Mouse (Mus musculus): ENCODE measurements around the gene Gatb. TPM values are rescaled to one million over a fixed set of nuclear protein-coding genes. Genes with fewer than 3 reads are reported as not detected.

Gene Gatb
- polyA plus RNA-seq, 1 experiment from 2014 or later, result 20.6 TPM

DNA sequence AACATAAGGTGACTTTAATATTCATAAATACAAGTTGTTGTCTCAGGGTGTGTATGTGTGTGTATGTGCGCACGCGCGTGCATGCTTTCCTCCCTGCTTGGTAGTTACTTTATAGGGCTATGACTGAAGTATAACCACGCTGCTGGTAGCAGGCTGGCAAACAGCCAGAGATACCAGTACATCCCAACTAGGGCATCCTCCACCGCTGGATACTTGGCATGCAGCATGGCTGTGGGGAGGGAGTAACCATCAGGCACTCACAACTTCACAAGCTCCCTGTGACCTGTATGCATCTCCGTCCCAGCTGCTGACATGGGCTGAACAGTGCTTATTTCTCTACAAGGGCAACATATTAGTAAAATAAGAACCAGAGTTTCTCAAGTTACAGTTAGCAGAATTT lies 85.8 kb downstream of the Gatb start:
- no peak overlapping the region for H3K9ac ChIP-seq (ENCODE audit: low read depth, low read length)
- DNase-seq (ENCODE audit: low spot score) (no peak), ATAC-seq (ENCODE audit: low read depth) (no peak)
- no peaks in the 10 kb centered on the region for H3K27me3 ChIP-seq (replicated peaks; ENCODE audit: control insufficient read depth, insufficient read depth, low read length)
- H3K4me1 ChIP-seq (ENCODE audit: control insufficient read depth, insufficient read depth, low read length), result no peaks in the 10 kb centered on the region; the same call in 1 of the 2 replicates
- H3K27ac ChIP-seq (replicated peaks; ENCODE audit: low read depth, low read length), result no peak overlapping the region
- no peaks in the 10 kb centered on the region for H3K9me3 ChIP-seq (ENCODE audit: control insufficient read depth, low read length)
- no peaks in the 10 kb centered on the region for H3K36me3 ChIP-seq (ENCODE audit: control insufficient read depth, insufficient read depth, low read length)
- H3K4me2 ChIP-seq (ENCODE audit: low read depth, low read length), result no peak overlapping the region
- no peak overlapping the region for H3K4me3 ChIP-seq (ENCODE audit: low read depth, low read length)
- WGBS, result 78% methylated on average over 7 of the region's 7 CpGs

DNA sequence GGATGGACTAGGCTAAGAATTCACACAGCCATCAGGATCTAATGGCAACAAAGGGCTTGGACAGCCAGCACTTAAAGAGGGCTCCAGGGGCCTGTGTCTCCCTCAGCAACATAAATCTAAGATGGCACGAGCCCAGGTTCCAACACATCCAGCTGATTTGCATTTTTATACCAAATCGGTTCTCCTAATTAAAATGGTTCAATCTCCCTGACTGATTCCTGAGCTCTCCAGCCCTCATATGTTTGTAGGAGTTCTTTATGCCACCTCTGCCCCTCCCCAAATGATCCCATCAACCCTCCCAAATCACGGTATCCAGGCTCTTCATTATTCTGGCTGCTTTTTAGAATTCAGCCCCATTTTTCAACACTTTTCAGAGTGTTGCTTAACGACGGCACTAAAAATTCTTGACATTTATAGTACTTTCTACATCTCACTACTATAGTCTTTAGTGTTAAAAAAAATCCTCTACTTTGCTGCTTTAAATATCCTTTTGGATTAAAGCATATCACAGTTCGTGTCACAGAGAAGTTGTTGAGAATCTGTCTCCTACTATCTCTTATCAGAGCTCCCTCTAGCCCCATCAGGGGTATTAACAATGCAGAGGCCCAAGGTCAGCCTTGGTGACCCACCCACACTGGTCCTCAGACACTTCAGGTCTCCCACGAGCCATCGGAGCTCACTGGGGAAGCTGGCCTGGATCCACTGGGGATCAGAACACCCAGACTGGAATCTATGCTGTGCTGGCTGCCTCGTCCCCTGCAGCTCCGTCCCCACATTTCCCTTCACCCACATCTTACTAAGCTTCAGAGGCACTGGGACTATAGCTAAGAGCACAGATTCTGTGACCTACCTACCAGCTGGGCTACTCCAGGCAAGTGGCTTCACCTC lies 88.3 kb downstream of the Gatb start:
- no peaks in the 10 kb centered on the region for H3K9me3 ChIP-seq (ENCODE audit: control insufficient read depth, low read length)
- no peaks in the 10 kb centered on the region for H3K36me3 ChIP-seq (ENCODE audit: control insufficient read depth, insufficient read depth, low read length)
- H3K27me3 ChIP-seq (replicated peaks; ENCODE audit: control insufficient read depth, insufficient read depth, low read length), result no peaks in the 10 kb centered on the region
- DNase-seq (ENCODE audit: low spot score) (no peak), ATAC-seq (ENCODE audit: low read depth) (no peak)
- 83% methylated on average over 10 of the region's 10 CpGs for WGBS
- no peak overlapping the region for H3K9ac ChIP-seq (ENCODE audit: low read depth, low read length)
- H3K4me1 ChIP-seq (ENCODE audit: control insufficient read depth, insufficient read depth, low read length), result no peaks in the 10 kb centered on the region; the same call in 1 of the 2 replicates
- no peak overlapping the region for H3K27ac ChIP-seq (replicated peaks; ENCODE audit: low read depth, low read length)
- no peak overlapping the region for H3K4me2 ChIP-seq (ENCODE audit: low read depth, low read length)
- no peak overlapping the region for H3K4me3 ChIP-seq (ENCODE audit: low read depth, low read length)

DNA sequence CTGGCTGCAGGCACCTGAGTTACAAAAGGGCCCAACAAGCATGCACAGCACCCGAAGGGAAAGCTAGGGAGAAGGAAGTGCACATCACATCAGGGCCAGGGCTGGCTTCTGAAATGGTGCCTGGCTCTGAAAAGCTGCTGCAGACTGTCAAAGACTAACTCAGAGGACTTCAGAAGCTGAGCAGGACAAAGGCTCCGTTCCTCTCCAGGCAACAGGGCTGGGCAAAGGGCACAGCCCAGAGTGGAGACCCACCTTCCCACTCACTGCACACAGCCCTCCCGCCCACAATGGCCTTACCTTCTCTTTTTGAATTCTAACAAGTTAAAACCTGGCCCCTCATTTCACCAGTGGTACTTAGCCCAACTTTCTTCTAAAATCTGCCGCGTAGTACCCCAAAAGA lies 89.9 kb downstream of the Gatb start:
- 82% methylated on average over 5 of the region's 5 CpGs for WGBS
- no peaks in the 10 kb centered on the region; the same call in 1 of the 2 replicates for H3K4me1 ChIP-seq (ENCODE audit: control insufficient read depth, insufficient read depth, low read length)
- H3K4me2 ChIP-seq (ENCODE audit: low read depth, low read length), result no peak overlapping the region
- DNase-seq (ENCODE audit: low spot score) (no peak), ATAC-seq (ENCODE audit: low read depth) (no peak)
- H3K9ac ChIP-seq (ENCODE audit: low read depth, low read length), result no peak overlapping the region
- no peak overlapping the region for H3K4me3 ChIP-seq (ENCODE audit: low read depth, low read length)
- no peaks in the 10 kb centered on the region for H3K36me3 ChIP-seq (ENCODE audit: control insufficient read depth, insufficient read depth, low read length)
- H3K27me3 ChIP-seq (replicated peaks; ENCODE audit: control insufficient read depth, insufficient read depth, low read length), result no peaks in the 10 kb centered on the region
- no peak overlapping the region for H3K27ac ChIP-seq (replicated peaks; ENCODE audit: low read depth, low read length)
- no peaks in the 10 kb centered on the region for H3K9me3 ChIP-seq (ENCODE audit: control insufficient read depth, low read length)

DNA sequence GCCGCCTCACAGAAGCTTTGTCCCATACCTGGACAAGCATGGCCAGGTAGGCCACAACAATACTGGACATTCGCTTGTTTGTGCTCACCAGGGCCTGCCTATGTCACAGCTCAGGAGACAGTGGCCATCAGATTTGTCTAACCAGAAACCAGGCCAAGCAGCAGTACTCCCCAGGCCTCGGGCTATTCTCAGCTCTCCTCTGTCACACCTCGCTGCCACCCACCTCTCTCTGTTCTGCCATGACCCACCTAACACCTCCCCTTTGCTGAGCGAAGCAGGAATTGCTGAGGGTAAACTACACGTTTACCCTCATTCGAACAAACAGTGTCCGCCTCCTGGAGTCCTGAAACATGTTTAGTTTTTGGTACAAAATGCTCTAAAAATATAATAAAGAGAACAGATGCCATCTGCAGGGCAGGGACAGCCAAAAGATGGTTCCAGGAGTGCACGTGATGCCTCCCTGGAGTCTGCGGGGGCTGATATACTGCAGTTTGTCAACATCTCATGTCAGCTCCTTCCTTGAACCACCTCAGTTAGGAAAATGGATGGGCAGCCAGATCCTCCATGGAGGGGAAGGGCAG lies 90.8 kb downstream of the Gatb start:
- 84% methylated on average over 10 of the region's 10 CpGs for WGBS
- Histone ChIP-seq H3K9ac (ENCODE audit: low read depth, low read length) (no peak overlapping the region), H3K36me3 (ENCODE audit: control insufficient read depth, insufficient read depth, low read length) (no peaks in the 10 kb centered on the region), H3K4me3 (ENCODE audit: low read depth, low read length) (no peak overlapping the region), H3K9me3 (ENCODE audit: control insufficient read depth, low read length) (no peaks in the 10 kb centered on the region), H3K4me1 (ENCODE audit: control insufficient read depth, insufficient read depth, low read length) (no peaks in the 10 kb centered on the region; the same call in 1 of the 2 replicates), H3K27ac (replicated peaks; ENCODE audit: low read depth, low read length) (no peak overlapping the region), H3K27me3 (replicated peaks; ENCODE audit: control insufficient read depth, insufficient read depth, low read length) (no peaks in the 10 kb centered on the region), H3K4me2 (ENCODE audit: low read depth, low read length) (no peak overlapping the region)
- no peak for DNase-seq (ENCODE audit: low spot score)
- ATAC-seq (ENCODE audit: low read depth), result no peak

DNA sequence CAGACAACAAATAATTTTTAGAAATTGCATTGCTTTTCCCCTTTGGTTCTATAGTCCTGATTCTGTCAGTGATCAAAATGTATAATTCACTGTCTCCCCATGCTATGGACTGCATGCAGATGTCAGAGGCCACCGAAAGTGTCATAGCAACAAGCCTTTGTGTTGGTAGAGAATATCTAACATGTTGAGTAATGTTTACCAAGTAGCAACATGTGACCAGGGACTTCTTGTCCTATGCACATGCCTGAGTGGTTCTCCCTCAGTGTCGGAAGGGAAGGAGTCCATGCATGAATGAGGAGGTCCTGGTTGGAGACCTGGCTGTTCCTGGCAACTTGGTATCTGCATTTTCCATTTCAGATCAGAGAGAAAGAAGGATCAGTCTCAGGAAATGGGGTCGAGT lies 92.2 kb downstream of the Gatb start:
- ATAC-seq (ENCODE audit: low read depth) (no peak), DNase-seq (ENCODE audit: low spot score) (no peak)
- Histone ChIP-seq H3K4me1 (ENCODE audit: control insufficient read depth, insufficient read depth, low read length) (no peaks in the 10 kb centered on the region), H3K4me2 (ENCODE audit: low read depth, low read length) (no peak overlapping the region), H3K36me3 (ENCODE audit: control insufficient read depth, insufficient read depth, low read length) (no peaks in the 10 kb centered on the region), H3K4me3 (ENCODE audit: low read depth, low read length) (no peak overlapping the region), H3K27ac (replicated peaks; ENCODE audit: low read depth, low read length) (no peak overlapping the region), H3K9me3 (ENCODE audit: control insufficient read depth, low read length) (no peaks in the 10 kb centered on the region), H3K27me3 (replicated peaks; ENCODE audit: control insufficient read depth, insufficient read depth, low read length) (no peaks in the 10 kb centered on the region), H3K9ac (ENCODE audit: low read depth, low read length) (no peak overlapping the region)
- WGBS, result 66% methylated on average over 3 of the region's 3 CpGs

DNA sequence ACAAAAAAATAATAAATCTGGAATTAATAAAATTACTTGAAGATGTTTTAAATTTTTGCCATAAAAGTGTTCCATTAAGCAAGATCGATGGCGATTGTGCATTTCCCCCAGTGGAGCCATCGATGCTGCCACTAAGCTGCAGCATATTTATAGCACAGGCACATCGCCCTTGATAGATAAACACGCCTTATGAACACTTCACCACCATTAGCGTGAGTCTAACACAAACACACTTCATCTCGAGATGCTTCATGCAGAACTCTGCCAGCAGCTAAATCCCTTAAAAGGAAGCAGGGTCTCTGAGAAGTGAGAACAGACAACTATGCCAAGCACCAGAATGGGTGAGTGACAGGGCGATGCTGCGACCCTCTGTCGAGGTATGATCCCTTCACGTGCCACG lies 92.8 kb downstream of the Gatb start:
- no peak overlapping the region for H3K27ac ChIP-seq (replicated peaks; ENCODE audit: low read depth, low read length)
- no peaks in the 10 kb centered on the region for H3K9me3 ChIP-seq (ENCODE audit: control insufficient read depth, low read length)
- no peaks in the 10 kb centered on the region for H3K27me3 ChIP-seq (replicated peaks; ENCODE audit: control insufficient read depth, insufficient read depth, low read length)
- H3K4me3 ChIP-seq (ENCODE audit: low read depth, low read length), result no peak overlapping the region
- no peaks in the 10 kb centered on the region for H3K36me3 ChIP-seq (ENCODE audit: control insufficient read depth, insufficient read depth, low read length)
- ATAC-seq (ENCODE audit: low read depth), result no peak
- WGBS, result 74% methylated on average over 12 of the region's 12 CpGs
- no peaks in the 10 kb centered on the region for H3K4me1 ChIP-seq (ENCODE audit: control insufficient read depth, insufficient read depth, low read length)
- no peak overlapping the region for H3K4me2 ChIP-seq (ENCODE audit: low read depth, low read length)
- DNase-seq (ENCODE audit: low spot score), result no peak
- H3K9ac ChIP-seq (ENCODE audit: low read depth, low read length), result no peak overlapping the region

DNA sequence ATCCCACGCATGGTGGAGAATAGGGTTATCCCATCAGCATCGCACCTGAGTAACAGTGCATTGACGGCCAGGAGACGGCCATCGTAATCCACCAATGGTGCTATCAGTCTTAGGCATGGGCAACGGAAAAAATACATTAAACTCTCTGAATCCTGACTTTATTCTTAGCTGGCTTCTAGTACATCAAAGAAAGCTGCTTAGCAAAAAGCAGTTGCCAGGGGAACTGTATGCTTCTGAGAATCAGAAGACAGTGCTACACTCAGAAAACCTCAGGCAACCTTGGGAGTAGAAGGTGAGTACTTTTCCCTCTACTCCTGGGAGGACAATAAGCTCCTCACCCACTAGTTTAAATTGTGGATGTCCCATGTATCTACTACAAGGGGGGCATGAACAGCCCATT lies 93.8 kb downstream of the Gatb start:
- Histone ChIP-seq H3K4me3 (ENCODE audit: low read depth, low read length) (no peak overlapping the region), H3K27me3 (replicated peaks; ENCODE audit: control insufficient read depth, insufficient read depth, low read length) (no peaks in the 10 kb centered on the region), H3K4me2 (ENCODE audit: low read depth, low read length) (no peak overlapping the region), H3K36me3 (ENCODE audit: control insufficient read depth, insufficient read depth, low read length) (no peaks in the 10 kb centered on the region), H3K9me3 (ENCODE audit: control insufficient read depth, low read length) (no peaks in the 10 kb centered on the region), H3K4me1 (ENCODE audit: control insufficient read depth, insufficient read depth, low read length) (no peaks in the 10 kb centered on the region), H3K9ac (ENCODE audit: low read depth, low read length) (no peak overlapping the region), H3K27ac (replicated peaks; ENCODE audit: low read depth, low read length) (no peak overlapping the region)
- WGBS, result 93% methylated on average over 6 of the region's 6 CpGs
- DNase-seq (ENCODE audit: low spot score), result no peak
- no peak for ATAC-seq (ENCODE audit: low read depth)

DNA sequence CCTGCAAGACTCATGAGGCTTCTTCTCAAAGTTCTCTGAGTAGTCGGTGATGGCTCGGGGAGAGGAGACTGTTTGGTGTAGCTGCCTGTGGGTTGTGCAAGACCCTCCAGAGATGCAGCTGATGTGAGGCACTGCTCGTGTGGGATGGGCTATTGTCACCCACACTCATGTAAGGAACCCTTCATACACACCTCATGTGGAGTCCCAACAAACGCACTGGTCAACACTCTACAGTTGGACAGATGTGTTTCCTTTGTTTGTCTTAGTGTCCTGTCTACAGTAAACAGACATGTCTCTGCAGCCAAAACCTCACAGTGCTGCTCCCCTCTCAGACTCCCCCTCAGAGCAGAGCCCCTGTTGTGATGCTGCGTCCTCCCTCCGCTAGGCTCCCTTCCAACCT lies 95.9 kb downstream of the Gatb start:
- Histone ChIP-seq H3K4me3 (ENCODE audit: low read depth, low read length) (no peak overlapping the region), H3K4me2 (ENCODE audit: low read depth, low read length) (no peak overlapping the region), H3K9me3 (ENCODE audit: control insufficient read depth, low read length) (no peaks in the 10 kb centered on the region), H3K4me1 (ENCODE audit: control insufficient read depth, insufficient read depth, low read length) (no peaks in the 10 kb centered on the region), H3K9ac (ENCODE audit: low read depth, low read length) (no peak overlapping the region), H3K27me3 (replicated peaks; ENCODE audit: control insufficient read depth, insufficient read depth, low read length) (no peaks in the 10 kb centered on the region), H3K36me3 (ENCODE audit: control insufficient read depth, insufficient read depth, low read length) (no peaks in the 10 kb centered on the region), H3K27ac (replicated peaks; ENCODE audit: low read depth, low read length) (no peak overlapping the region)
- no peak for DNase-seq (ENCODE audit: low spot score)
- 87% methylated on average over 6 of the region's 6 CpGs for WGBS
- no peak for ATAC-seq (ENCODE audit: low read depth)

DNA sequence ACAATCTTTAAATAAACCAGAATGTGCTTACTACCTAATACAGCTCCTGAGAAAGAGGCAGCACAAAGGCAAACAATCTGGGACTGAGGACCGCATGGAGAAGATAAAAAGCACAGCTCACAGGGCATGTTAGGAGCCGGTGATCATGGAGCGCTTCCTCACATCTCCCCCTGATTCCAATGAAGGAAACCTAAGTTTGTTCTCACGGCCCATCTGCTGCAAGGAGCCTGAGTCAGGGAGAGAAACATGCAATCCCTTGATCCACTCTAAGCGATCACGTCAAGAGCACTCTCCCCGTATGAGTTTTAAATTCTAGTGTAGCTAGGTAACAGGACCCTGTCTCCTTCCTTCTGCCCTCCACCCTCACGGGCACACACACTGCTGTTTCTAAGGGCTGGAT lies 103.2 kb downstream of the Gatb start:
- Histone ChIP-seq H3K4me1 (ENCODE audit: control insufficient read depth, insufficient read depth, low read length) (no peaks in the 10 kb centered on the region), H3K9me3 (ENCODE audit: control insufficient read depth, low read length) (no peaks in the 10 kb centered on the region), H3K9ac (ENCODE audit: low read depth, low read length) (no peak overlapping the region), H3K27ac (replicated peaks; ENCODE audit: low read depth, low read length) (no peak overlapping the region), H3K4me3 (ENCODE audit: low read depth, low read length) (no peak overlapping the region), H3K27me3 (replicated peaks; ENCODE audit: control insufficient read depth, insufficient read depth, low read length) (no peaks in the 10 kb centered on the region), H3K36me3 (ENCODE audit: control insufficient read depth, insufficient read depth, low read length) (no peaks in the 10 kb centered on the region), H3K4me2 (ENCODE audit: low read depth, low read length) (no peak overlapping the region)
- DNase-seq (ENCODE audit: low spot score), result no peak
- 86% methylated on average over 8 of the region's 8 CpGs for WGBS
- ATAC-seq (ENCODE audit: low read depth), result no peak

All from embryonic facial prominence, embryonic 14.5 days (tissue).